Mouse (Mus musculus): ENCODE data around the gene Zbtb45. TPM values are rescaled to one million over a fixed set of nuclear protein-coding genes. Genes with fewer than 3 reads are reported as not detected.

Gene Zbtb45
- total RNA-seq, 2 experiments from 2014 or later = 3.2 to 4.0 TPM

- no peak for DNase-seq (ENCODE audit: low spot score)
These were observed 11.0 kb downstream of the Zbtb45 start, which contains the start of gene Trim28 for GRCm38 (mm10) chr7:12998851-12999250. Trim28 (plus strand) TSS chr7:12999114.

GRCm38 (mm10) chr7:12998053-12998452 is 11.8 kb downstream of the Zbtb45 start, which contains the start of gene Slc27a5:
Slc27a5 (minus strand) TSS chr7:12998192.
- no peak for DNase-seq (ENCODE audit: low spot score)

GRCm38 (mm10) chr7:12997230-12997629 is 12.6 kb downstream of the Zbtb45 start:
- DNase-seq (ENCODE audit: low spot score) = no peak

- DNase-seq (ENCODE audit: low spot score) = no peak
These were observed 14.0 kb downstream of the Zbtb45 start for GRCm38 (mm10) chr7:12995862-12996261.

GRCm38 (mm10) chr7:12993148-12993547 is 16.7 kb downstream of the Zbtb45 start:
- DNase-seq (ENCODE audit: low spot score) = no peak

DNA sequence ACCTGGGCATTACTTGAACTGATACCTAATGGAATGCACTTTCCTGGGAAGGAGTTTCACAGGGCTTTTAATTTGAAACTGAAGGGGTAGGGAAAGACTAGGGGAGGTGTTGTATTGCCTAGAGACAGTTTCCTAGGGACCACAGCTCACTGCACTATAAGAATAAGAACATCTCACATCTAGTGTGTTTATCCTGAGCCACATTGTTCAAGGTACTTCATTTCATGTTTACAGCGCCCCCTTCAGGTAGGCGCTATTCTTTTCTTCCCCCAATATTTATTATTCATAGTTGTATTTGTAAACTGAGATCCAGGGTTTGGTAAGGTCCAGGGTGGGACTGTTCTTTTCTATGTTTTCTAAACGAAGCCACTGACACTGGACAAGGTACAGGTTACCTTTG is 17.6 kb downstream of the Zbtb45 start:
- no peak for DNase-seq (ENCODE audit: low spot score)

DNA sequence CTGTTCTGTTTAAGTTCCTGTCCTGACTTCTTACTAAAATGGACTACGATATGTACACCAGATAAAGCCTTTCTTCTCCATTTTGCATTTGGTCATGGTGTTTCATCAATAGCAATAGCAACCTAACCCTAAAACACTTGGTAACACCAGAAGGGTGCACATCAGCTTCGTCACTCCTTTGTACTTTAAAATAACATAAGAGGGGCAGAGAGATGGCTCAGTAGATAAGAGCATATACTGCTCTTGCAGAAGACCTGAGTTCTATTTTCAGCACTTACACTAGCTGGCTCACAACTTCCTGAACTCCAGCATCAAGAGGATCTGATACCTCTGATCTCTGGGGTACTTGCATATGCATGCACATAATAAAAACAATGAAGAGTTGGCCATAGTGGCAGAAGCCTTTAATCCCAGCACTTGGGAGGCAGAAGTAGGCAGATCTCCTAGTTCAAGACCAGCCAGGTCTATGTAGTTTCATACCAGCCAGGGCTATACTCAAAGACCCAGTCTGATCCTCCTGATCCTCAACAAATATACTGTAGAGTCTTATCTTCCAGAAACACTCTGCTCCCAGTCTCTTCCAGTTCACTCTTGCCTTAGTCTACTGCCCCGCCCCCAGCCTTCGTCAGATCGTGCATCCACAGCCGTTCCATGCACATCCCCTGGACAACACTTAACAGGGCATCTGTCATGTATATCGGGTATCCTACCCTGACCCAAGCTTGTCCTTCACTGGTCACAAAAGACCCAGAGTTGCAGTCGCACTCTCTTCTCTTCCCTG is 22.2 kb downstream of the Zbtb45 start:
- DNase-seq (ENCODE audit: low spot score) = no peak

- DNase-seq (ENCODE audit: low spot score) = no peak
These were observed 22.9 kb downstream of the Zbtb45 start for GRCm38 (mm10) chr7:12986906-12987305.

DNA sequence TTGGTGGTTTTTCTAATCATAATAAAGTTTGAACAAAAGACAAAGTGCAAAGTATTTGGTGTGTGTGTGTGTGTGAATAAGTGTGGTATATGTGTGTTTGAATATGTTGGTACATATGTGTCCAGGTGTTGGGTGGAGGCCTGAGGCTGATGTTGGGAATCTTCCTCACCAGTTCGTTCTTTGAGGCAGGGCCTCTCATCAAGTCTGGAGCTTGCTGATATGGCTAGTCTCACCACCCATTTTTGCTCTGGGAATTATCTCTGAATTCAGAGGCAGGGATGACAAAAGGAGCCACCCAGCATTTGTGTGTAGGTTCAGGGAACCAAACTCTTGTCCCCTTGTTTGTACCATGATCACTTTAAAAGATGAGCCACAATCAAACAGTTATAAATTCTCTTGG is 24.1 kb downstream of the Zbtb45 start:
- no peak for DNase-seq (ENCODE audit: low spot score)

DNA sequence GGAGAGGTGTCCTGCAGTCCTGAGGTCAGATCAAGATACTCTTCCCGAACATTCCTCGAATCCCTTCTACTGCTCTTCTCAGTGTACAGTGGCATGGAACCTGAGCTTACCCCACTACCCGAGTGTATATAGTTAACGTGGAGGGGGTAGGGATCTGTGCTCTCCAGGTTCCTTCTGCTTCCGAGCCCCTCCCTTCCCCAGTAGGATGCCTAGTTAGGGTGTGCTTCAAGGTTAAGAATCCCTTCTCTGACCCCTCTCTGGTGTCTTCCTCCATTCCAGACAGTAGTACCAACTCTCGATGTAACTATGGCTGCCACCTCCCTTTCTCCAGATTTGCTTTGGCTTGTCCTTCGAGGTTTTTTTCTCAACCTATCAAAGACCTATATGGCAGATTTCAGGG is 29.5 kb downstream of the Zbtb45 start:
- DNase-seq (ENCODE audit: low spot score) = no peak

- no peak for DNase-seq (ENCODE audit: low spot score)
These were observed 30.1 kb downstream of the Zbtb45 start for GRCm38 (mm10) chr7:12979776-12980175.

DNA sequence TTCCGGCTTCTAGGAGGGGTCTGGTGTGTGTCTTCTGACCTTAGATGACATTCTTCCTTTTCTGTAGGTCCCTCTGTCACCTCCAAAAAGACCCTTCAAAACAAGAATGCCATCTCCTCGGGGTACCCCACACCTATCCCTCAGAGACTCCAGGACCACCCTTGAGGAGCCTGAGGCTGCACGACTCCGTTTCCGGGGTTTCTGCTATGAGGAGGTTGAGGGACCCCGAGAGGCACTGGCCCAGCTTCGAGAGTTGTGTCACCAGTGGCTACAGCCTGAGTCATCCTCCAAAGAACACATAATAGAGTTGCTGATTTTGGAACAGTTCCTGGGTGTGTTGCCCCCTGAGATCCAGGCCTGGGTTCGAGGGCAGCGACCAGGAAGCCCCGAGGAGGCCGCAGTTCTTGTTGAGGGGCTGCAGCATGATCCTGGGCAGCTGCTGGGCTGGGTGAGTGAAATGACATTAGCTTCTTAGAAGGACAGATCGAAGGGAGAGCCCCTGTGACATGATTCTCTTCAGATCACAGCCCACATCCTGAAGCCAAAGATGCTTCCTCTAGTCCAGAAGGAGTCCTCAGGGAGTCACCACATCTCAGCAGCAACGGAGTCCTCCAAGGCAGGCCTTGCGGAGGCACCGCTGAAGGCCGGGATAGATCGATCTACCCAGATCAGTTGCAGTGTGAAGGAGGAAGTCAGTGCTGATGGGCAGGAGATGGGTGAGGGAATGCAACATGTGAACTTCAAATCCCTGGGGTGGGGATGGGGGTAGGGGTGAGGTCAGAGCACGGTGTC is 30.7 kb downstream of the Zbtb45 start:
- DNase-seq (ENCODE audit: low spot score) = no peak

- peak; percentile 99 for DNase-seq (ENCODE audit: low spot score)
These were observed 32.0 kb downstream of the Zbtb45 start, which contains the start of gene Zfp446 for GRCm38 (mm10) chr7:12977682-12978389. Zfp446 (plus strand) TSS chr7:12977848.

- DNase-seq (ENCODE audit: low spot score) = no peak
These were observed 38.9 kb downstream of the Zbtb45 start for GRCm38 (mm10) chr7:12970906-12971305.

GRCm38 (mm10) chr7:12966104-12966845 is 43.6 kb downstream of the Zbtb45 start:
- DNase-seq (ENCODE audit: low spot score) = peak; percentile 27

GRCm38 (mm10) chr7:12965678-12966091 is 44.1 kb downstream of the Zbtb45 start, which contains the start of gene Zfp324:
Zfp324 (plus strand) TSS chr7:12965838.
- DNase-seq (ENCODE audit: low spot score) = peak; percentile 91

- DNase-seq (ENCODE audit: low spot score) = peak; percentile 32
These were observed 48.2 kb downstream of the Zbtb45 start for GRCm38 (mm10) chr7:12961511-12962141.

DNA sequence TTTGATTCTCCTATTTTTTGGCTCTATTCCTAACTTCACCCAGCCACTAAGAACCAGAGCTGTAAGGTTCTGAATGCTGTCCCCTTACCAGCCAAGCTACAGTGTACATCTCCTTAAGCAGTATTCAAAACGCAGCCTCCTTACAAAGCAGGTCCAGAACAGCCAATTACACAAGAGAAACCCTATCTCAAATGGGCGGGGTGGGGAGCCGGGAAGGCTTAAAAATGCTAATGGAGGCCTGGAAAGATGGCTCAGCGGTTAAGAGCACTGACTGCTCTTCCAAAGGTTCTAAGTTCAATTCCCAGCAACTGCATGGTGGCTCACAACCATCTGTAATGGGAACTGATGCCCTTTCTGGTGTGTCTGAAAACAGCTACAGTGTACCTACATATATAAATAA is 50.1 kb downstream of the Zbtb45 start:
- no peak for DNase-seq (ENCODE audit: low spot score)

GRCm38 (mm10) chr7:12958948-12959347 is 50.9 kb downstream of the Zbtb45 start:
- DNase-seq (ENCODE audit: low spot score) = no peak

GRCm38 (mm10) chr7:12957511-12957910 is 52.3 kb downstream of the Zbtb45 start:
- no peak for DNase-seq (ENCODE audit: low spot score)

DNA sequence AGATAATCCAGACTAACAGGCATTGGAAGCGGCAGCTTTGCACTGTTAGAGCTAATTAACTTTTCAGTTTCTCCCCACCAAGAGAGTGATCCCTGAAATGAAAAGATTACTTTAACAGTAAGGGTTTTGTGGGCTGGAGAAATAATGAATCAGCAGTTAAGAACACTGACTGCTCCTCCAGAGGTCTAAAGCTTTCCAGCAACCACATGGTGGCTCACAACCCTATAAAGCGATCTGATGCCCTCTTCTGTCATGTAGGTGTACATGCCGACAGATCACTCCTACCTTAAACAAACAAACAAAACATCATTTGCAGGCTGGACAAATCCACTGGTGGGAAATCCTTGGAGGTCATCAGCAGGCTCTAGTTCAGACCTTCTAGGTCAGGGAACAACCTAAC is 54.9 kb downstream of the Zbtb45 start:
- DNase-seq (ENCODE audit: low spot score) = no peak
